Mouse (Mus musculus) embryonic facial prominence, embryonic 12.5 days (tissue): ENCODE data around the gene Coro1c. TPM values are rescaled to one million over a fixed set of nuclear protein-coding genes. Genes with fewer than 3 reads are reported as not detected.
A peak's percentile ranks its signal among the peaks of the same experiment; 100 is the strongest.

ENCODE experiments used
- ATAC-seq: fragments of 200-750 bp; cut with Nextera tagmentation; 2 replicates; pipeline ENCODE4 v1.8.0; 2017; ENCODE audit not compliant: insufficient number of reproducible peaks, insufficient read depth, low FRiP score, low TSS enrichment
- H3K27ac ChIP-seq: fragments of 300-500 bp; sonication (generic); 2 replicates; pipeline ENCODE4 v1.5.1; 2016; ENCODE audit warnings: mild to moderate bottlenecking
- H3K27me3 ChIP-seq: fragments of 300-500 bp; sonication (generic); 2 replicates; pipeline ENCODE4 v1.6.1; 2016; ENCODE audit warnings: mild to moderate bottlenecking, moderate library complexity
- H3K36me3 ChIP-seq: fragments of 300-500 bp; sonication (generic); 2 replicates; pipeline ENCODE4 v1.6.1; 2016; ENCODE audit warnings: mild to moderate bottlenecking
- H3K4me1 ChIP-seq: fragments of 300-500 bp; sonication (generic); 2 replicates; pipeline ENCODE4 v1.6.1; 2016
- H3K4me2 ChIP-seq: fragments of 300-500 bp; sonication (generic); replicated peaks from 2 replicates; pipeline ENCODE4 v1.6.1; 2016; ENCODE audit warnings: mild to moderate bottlenecking, moderate library complexity
- H3K4me3 ChIP-seq: fragments of 300-500 bp; sonication (generic); 2 replicates; pipeline ENCODE4 v1.5.1; 2016; ENCODE audit warnings: mild to moderate bottlenecking
- H3K9ac ChIP-seq: fragments of 300-500 bp; sonication (generic); 2 replicates; pipeline ENCODE4 v1.6.1; 2016; ENCODE audit warnings: mild to moderate bottlenecking, moderate library complexity
- H3K9me3 ChIP-seq: fragments of 300-500 bp; sonication (generic); 2 replicates; pipeline ENCODE4 v1.6.1; 2016; ENCODE audit warnings: mild to moderate bottlenecking, moderate library complexity
- WGBS: fragments of 180-500 bp; shearing (Covaris S2); methylation state at CpG from one replicate; pipeline ENCODE4 v1.1.7; 2016; 5-methylcytosine and 5-hydroxymethylcytosine counted together
- polyA plus RNA-seq: library from polyadenylated mRNA; unstranded; fragments of >200 nt; fragmentation: Nextera tagmentation; extraction: Ambion mirVana; gene quantifications from 2 replicates; pipeline ENCODE4 v1.2.1, GENCODE M21; 2016

Coro1c gene
- polyA plus RNA-seq, 1 experiment from 2014 or later = 123 TPM

DNA sequence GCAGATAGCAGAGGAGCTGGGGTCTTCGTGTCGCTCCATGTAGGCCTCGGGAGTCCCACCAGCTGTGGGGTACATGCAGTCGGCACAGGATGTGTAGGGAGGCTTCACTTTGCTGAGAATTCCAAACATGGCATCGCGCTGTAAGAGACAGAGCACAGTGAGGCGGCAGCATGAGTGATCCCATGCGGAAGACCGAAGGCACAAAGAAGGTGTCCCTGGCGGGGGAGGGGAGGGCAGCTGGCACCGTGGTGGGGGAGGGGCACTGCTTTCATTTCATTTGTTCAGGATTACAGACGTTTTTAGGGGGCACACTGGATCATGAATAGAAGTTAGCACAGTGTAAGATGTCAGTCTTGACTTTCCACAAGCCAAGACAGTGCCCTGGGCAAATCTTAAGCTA, 34.8 kb upstream of the Coro1c start:
- H3K4me3 ChIP-seq = no peak overlapping the region
- no peaks in the 10 kb centered on the region for H3K27me3 ChIP-seq
- ATAC-seq = no peak; the same call in 1 of the 2 replicates
- H3K9ac ChIP-seq = no peak overlapping the region
- H3K4me2 ChIP-seq = no peak overlapping the region
- WGBS = 81% methylated on average over 12 of the region's 12 CpGs
- H3K27ac ChIP-seq = no peak overlapping the region
- no peaks in the 10 kb centered on the region for H3K9me3 ChIP-seq
- no peaks in the 10 kb centered on the region for H3K4me1 ChIP-seq
- peaks cover 81% of the 10 kb centered on the region for H3K36me3 ChIP-seq

DNA sequence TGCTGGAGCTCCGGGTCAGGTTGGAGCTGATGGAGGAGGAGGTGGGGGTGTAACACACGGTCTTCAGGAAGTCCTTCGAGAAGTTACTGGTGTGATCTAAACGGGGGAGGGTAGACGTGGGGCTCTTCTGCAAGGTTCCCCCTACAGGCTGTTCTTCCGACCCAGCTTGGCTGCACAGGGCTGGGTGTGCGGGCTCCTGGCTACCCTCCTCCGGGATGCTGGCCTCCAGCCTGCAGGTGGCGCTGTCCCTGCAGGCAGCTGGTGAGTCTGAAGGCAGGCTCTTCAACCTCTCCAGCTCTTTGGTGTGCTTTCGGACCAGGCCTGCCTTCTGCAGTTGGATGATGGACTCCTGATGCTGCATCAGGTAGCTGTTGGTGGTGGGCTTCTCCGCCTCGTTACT, 34.0 kb upstream of the Coro1c start:
- Histone ChIP-seq H3K4me2 (no peak overlapping the region), H3K27ac (no peak overlapping the region), H3K36me3 (peaks cover 74% of the 10 kb centered on the region), H3K9me3 (no peaks in the 10 kb centered on the region), H3K4me1 (no peaks in the 10 kb centered on the region), H3K9ac (no peak overlapping the region), H3K27me3 (no peaks in the 10 kb centered on the region), H3K4me3 (no peak overlapping the region)
- ATAC-seq = no peak
- WGBS = 85% methylated on average over 12 of the region's 12 CpGs

DNA sequence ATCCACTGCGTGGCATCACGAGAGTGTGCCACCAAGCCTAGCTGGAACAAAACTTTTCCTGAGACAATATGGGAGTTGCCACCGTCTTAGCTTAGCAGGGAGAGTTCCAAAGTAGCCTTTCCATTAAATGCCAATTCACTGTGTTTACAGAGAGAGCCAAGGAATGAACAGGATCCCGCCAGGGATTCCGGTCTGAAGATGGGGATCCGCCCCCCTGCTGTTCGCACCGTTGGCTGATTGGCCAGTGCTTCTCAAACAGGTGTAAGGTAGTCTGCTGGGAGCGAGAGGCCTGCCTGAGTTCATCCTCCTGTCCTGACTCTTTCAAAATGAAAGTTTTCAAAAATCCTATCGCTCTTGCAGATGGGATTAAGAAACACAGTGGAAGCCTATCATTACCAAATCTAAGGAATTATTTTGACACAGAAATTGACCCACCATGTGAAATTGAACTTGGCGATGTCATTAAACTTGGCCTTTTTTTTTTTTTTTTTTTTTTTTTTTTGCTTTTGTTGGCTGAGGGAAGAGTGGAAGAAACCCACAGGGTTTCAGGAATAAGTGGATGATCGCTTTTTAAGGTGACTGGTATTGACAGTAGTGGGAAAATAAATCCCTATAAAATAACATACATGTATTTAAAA, 30.8 kb upstream of the Coro1c start:
- no peaks in the 10 kb centered on the region for H3K4me1 ChIP-seq
- WGBS = 50% methylated on average over 12 of the region's 12 CpGs
- no peaks in the 10 kb centered on the region for H3K9me3 ChIP-seq
- no peak overlapping the region for H3K4me2 ChIP-seq
- H3K4me3 ChIP-seq = no peak overlapping the region
- H3K9ac ChIP-seq = no peak overlapping the region
- ATAC-seq = no peak
- H3K27me3 ChIP-seq = no peaks in the 10 kb centered on the region
- H3K27ac ChIP-seq = no peak overlapping the region
- H3K36me3 ChIP-seq = peaks cover 50% of the 10 kb centered on the region

- Histone ChIP-seq H3K4me3 (no peak overlapping the region), H3K27me3 (no peaks in the 10 kb centered on the region), H3K9me3 (no peaks in the 10 kb centered on the region), H3K4me1 (no peaks in the 10 kb centered on the region), H3K4me2 (no peak overlapping the region), H3K27ac (no peak overlapping the region), H3K36me3 (peaks cover 32% of the 10 kb centered on the region), H3K9ac (no peak overlapping the region)
- WGBS = 71% methylated on average over 7 of the region's 7 CpGs
- no peak for ATAC-seq
Observed at GRCm38 (mm10) chr5:113937650-113938049, 29.1 kb upstream of the Coro1c start.

DNA sequence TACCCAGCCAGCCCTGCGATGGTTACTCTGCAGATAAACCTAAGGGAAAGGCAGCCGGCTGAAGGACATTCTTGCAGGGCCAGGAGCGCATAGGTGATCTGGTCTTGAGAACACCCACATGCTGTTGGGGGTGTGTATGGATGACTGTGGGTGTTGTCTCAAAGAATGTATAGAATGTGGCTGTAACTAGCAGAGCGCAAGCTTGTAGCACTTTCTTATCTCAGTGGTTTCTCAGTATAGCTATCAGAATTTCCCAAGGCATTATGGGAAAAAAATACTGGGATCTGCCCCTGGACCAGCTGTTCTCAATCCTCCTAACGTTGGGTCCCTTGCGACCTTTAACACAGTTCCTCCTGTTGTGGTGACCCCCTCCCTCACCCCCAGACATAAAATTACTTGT, 25.3 kb upstream of the Coro1c start:
- no peak overlapping the region for H3K9ac ChIP-seq
- no peaks in the 10 kb centered on the region for H3K27me3 ChIP-seq
- no peak overlapping the region for H3K27ac ChIP-seq
- no peak for ATAC-seq
- peaks cover 12% of the 10 kb centered on the region for H3K4me1 ChIP-seq
- WGBS = 68% methylated on average over 6 of the region's 6 CpGs
- H3K4me3 ChIP-seq = no peak overlapping the region
- no peak overlapping the region for H3K4me2 ChIP-seq
- H3K9me3 ChIP-seq = no peaks in the 10 kb centered on the region
- peaks cover 5% of the 10 kb centered on the region; the same call in 1 of the 2 replicates for H3K36me3 ChIP-seq

DNA sequence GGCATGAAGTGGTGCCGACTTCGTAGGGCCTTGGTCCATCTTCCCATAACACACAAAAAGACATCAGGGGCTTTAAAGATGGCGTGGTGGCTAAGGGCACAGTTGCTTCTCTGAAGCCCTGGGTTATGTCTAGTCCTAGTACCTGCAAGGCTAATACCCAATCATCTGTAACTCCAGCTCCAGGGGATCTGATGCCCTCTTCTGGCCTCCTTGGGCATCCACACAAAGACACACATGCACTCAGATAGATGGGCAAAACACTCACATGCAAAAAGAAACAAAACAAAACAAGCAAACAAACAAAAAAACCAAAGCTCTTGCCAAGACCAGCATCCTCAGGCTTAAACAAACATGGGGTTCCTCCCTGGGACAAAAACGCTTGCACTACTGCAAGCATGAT, 24.9 kb upstream of the Coro1c start:
- no peak overlapping the region for H3K27ac ChIP-seq
- no peak for ATAC-seq
- 81% methylated on average over 4 of the region's 4 CpGs for WGBS
- H3K27me3 ChIP-seq = no peaks in the 10 kb centered on the region
- no peaks in the 10 kb centered on the region for H3K9me3 ChIP-seq
- H3K36me3 ChIP-seq = peaks cover 5% of the 10 kb centered on the region; the same call in 1 of the 2 replicates
- H3K9ac ChIP-seq = no peak overlapping the region
- H3K4me1 ChIP-seq = peaks cover 12% of the 10 kb centered on the region
- no peak overlapping the region for H3K4me3 ChIP-seq
- no peak overlapping the region for H3K4me2 ChIP-seq

GRCm38 (mm10) chr5:113932310-113932709, 23.8 kb upstream of the Coro1c start:
- H3K9me3 ChIP-seq = no peaks in the 10 kb centered on the region

GRCm38 (mm10) chr5:113930648-113931609, 22.4 kb upstream of the Coro1c start:
- Histone ChIP-seq H3K9ac (peak overlapping the region; percentile 24; the same call in 1 of the 2 replicates), H3K27me3 (no peaks in the 10 kb centered on the region), H3K4me1 (peaks cover 12% of the 10 kb centered on the region), H3K9me3 (no peaks in the 10 kb centered on the region), H3K4me2 (peak overlapping the region; percentile 32), H3K36me3 (0 out of 2 replicates have a peak, but pooled peaks cover 5% of the 10 kb centered on the region), H3K27ac (peak overlapping the region; percentile 37; the same call in 1 of the 2 replicates), H3K4me3 (no peak overlapping the region)
- 34% methylated on average over 18 of the region's 18 CpGs for WGBS
- no peak for ATAC-seq

More at GRCm38 (mm10) chr5:113932310-113932709, 23.8 kb upstream of the Coro1c start:
- Histone ChIP-seq H3K4me1 (peaks cover 12% of the 10 kb centered on the region), H3K9ac (no peak overlapping the region), H3K4me3 (no peak overlapping the region), H3K4me2 (no peak overlapping the region), H3K27ac (no peak overlapping the region), H3K36me3 (0 out of 2 replicates have a peak, but pooled peaks cover 5% of the 10 kb centered on the region), H3K27me3 (no peaks in the 10 kb centered on the region)
- ATAC-seq = no peak
- WGBS = 82% methylated on average over 3 of the region's 3 CpGs

DNA sequence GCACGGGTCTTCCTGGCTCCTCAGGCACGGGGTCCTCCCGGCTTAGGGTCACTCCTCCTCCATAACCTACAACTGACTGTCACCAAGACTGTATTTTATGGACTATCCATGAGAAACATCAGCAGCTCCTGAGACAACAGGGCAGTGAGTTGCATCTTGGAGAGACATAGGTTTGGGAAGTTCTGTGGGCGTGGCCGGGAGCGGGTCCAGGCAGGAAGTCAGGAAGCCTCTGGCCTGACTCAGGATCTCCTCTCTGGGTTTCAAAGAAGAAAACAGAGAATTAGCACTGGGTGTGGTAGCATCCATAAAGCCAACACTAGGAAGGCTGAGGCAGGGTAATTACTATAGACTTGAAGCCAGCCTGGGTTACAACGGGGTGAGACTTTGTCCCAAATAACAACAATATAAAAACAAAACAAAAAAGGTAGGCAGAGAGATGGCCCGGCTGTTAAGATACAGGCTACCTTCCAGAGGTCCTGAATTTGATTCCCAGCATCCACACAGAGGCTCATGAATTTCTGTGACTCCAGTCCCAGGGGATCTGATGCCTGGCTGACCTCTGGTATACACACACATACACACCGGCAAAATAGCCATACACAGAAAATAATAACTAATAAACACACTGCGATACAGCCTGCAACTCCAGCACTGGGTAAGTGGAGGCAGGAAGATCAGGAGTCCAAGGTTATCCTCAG, 21.5 kb upstream of the Coro1c start:
- Histone ChIP-seq H3K9ac (no peak overlapping the region), H3K4me2 (no peak overlapping the region), H3K27ac (no peak overlapping the region), H3K27me3 (no peaks in the 10 kb centered on the region), H3K9me3 (no peaks in the 10 kb centered on the region), H3K4me3 (no peak overlapping the region), H3K4me1 (peaks cover 12% of the 10 kb centered on the region), H3K36me3 (no peaks in the 10 kb centered on the region)
- WGBS = 55% methylated on average over 10 of the region's 10 CpGs
- no peak for ATAC-seq

- Histone ChIP-seq H3K9ac (no peak overlapping the region), H3K36me3 (no peaks in the 10 kb centered on the region), H3K27ac (no peak overlapping the region), H3K4me1 (peaks cover 12% of the 10 kb centered on the region), H3K4me3 (no peak overlapping the region), H3K27me3 (no peaks in the 10 kb centered on the region), H3K4me2 (no peak overlapping the region), H3K9me3 (no peaks in the 10 kb centered on the region)
- no peak for ATAC-seq
- WGBS = 68% methylated on average over 10 of the region's 10 CpGs
Observed at GRCm38 (mm10) chr5:113929526-113929925, 21.0 kb upstream of the Coro1c start.

DNA sequence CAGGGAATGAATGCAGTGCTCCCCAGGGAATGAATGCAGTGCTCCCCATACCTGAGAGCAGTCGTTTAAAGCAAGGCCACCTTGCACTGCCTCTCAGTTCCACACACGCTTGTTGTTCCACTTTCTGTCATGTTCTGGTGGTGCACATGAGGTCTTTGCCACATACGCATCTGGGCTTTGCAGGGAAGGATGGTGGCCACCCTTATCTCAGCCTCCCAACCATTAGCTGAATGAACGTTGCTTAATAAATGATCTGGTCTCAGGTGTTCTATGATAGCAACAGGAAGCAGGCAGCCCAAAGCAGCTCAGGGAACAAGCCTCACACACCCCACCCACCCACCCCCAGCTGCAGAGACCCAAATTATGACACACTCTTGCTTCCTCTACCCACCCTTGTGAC, 16.1 kb upstream of the Coro1c start:
- Histone ChIP-seq H3K27me3 (no peaks in the 10 kb centered on the region), H3K9ac (no peak overlapping the region), H3K27ac (no peak overlapping the region), H3K36me3 (no peaks in the 10 kb centered on the region), H3K4me3 (no peak overlapping the region), H3K4me1 (0 out of 2 replicates have a peak, but pooled peaks cover 8% of the 10 kb centered on the region), H3K4me2 (no peak overlapping the region), H3K9me3 (no peaks in the 10 kb centered on the region)
- WGBS = 89% methylated on average over 4 of the region's 4 CpGs
- ATAC-seq = no peak
